Mouse (Mus musculus): ENCODE results near the gene Asap2. TPM values are rescaled to one million over a fixed set of nuclear protein-coding genes. Genes with fewer than 3 reads are reported as not detected.

Gene Asap2
- polyA plus RNA-seq, 2 experiments = 1.0 to 2.0 TPM

DNA sequence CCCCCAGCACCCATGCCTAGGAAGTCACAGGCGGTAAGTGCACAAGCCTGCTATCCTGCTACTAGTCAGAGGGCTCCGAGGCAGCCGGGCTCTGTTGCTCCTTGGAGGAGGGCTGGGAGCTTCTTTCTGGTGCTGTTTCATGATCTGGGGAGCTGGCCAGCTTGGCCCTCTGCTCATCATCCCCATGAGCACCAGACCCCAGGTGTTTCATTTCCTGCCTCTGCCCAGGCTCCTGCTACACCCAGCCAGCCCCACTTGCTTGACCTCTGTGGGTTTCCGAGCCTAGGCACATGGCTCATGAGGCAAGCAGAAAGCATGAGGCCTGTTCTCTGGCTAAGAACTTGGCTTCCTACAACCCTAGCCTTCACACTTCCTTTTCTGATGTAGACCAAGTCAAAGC, 275.2 kb downstream of the Asap2 start:
- Histone ChIP-seq H3K4me3 (ENCODE audit: insufficient read depth in 1 of 2, low read depth in 2 of 2, low read length in 2 of 2) (no peak overlapping the region), H3K4me1 (replicated peaks; ENCODE audit: control insufficient read depth in 2 of 2, insufficient read depth in 2 of 2, low read length in 1 of 2) (peaks cover 0 to 10% of the 10 kb centered on the region in 2 experiments; a peak in 2 of 4 replicates), H3K9me3 (ENCODE audit: control insufficient read depth, low read length) (no peaks in the 10 kb centered on the region), H3K27me3 (ENCODE audit: control insufficient read depth, insufficient read depth, low read length) (no peaks in the 10 kb centered on the region), H3K9ac (replicated peaks) (no peak overlapping the region), H3K4me2 (ENCODE audit: low read depth) (no peak overlapping the region), H3K27ac (no peak overlapping the region), H3K36me3 (replicated peaks; ENCODE audit: control insufficient read depth, insufficient read depth, low read depth) (no peaks in the 10 kb centered on the region; the same call in 1 of the 2 replicates)
- no peak for ATAC-seq (ENCODE audit: insufficient read depth)
- no peak for TF ChIP-seq EP300 (IDR thresholded peaks at IDR 0.05; ENCODE audit: low read depth)
- TF ChIP-seq CTCF (IDR thresholded peaks at IDR 0.05; ENCODE audit: low read depth) = no peak
- 78% methylated on average over 4 of the region's 4 CpGs for WGBS (ENCODE audit: insufficient replicate concordance)
- no peak for DNase-seq (ENCODE audit: low read depth in 3 of 3, low spot score in 3 of 3)

DNA sequence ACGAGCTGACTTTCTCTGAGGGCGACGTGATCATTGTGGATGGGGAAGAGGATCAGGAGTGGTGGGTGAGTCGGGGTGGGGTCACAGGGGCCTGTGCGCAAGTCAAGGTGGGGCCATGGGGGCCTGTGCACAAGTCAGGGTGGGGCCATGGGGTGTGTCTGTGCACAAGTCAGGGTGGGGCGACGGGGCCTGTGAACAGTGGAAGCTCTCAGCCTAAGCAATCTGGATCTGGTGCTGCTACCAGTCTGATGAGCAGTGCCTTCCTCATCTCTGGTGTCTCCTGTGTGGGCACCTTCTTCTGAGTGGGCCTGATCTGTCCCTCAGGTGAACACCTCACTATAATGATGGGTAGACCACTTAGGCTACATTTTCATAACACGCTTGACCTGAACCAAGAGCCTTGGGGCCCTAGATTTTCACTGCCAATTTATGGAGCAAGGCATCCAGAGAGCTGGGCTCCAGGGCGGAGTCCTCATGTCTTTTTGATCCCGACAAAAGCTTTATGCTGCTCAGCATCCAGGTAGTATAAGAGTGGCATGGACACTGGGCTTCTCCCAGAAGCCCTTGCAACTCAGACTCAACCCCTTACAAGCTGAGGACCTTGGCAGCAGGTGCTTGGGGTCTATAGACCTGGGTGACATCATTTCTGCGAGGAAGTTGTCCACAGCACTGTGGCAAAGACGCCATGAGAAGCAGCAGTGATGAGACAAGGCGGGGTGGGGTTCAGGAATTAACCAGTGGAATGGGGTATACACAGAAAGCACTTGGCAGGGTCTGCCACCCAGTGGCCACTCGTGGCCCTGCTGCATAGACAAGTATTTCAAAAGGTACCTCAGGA, 275.9 kb downstream of the Asap2 start:
- H3K36me3 ChIP-seq (replicated peaks; ENCODE audit: control insufficient read depth, insufficient read depth, low read depth) = no peaks in the 10 kb centered on the region; the same call in 1 of the 2 replicates
- no peaks in the 10 kb centered on the region for H3K27me3 ChIP-seq (ENCODE audit: control insufficient read depth, insufficient read depth, low read length)
- H3K4me1 ChIP-seq (replicated peaks; ENCODE audit: control insufficient read depth in 2 of 2, insufficient read depth in 2 of 2, low read length in 1 of 2) = peaks cover 0 to 10% of the 10 kb centered on the region in 2 experiments; a peak in 2 of 4 replicates
- DNase-seq (ENCODE audit: low read depth in 3 of 3, low spot score in 3 of 3) = no peak
- TF ChIP-seq EP300 (IDR thresholded peaks at IDR 0.05; ENCODE audit: low read depth) (no peak), CTCF (IDR thresholded peaks at IDR 0.05; ENCODE audit: low read depth) (peak; percentile 78)
- no peak overlapping the region for H3K27ac ChIP-seq
- no peak overlapping the region for H3K4me3 ChIP-seq (ENCODE audit: insufficient read depth in 1 of 2, low read depth in 2 of 2, low read length in 2 of 2)
- WGBS (ENCODE audit: insufficient replicate concordance) = 50% methylated on average over 14 of the region's 14 CpGs
- peak; percentile 48; the same call in 1 of the 2 replicates for ATAC-seq (ENCODE audit: insufficient read depth)
- no peak overlapping the region for H3K9ac ChIP-seq (replicated peaks)
- H3K9me3 ChIP-seq (ENCODE audit: control insufficient read depth, low read length) = no peaks in the 10 kb centered on the region
- no peak overlapping the region for H3K4me2 ChIP-seq (ENCODE audit: low read depth)

DNA sequence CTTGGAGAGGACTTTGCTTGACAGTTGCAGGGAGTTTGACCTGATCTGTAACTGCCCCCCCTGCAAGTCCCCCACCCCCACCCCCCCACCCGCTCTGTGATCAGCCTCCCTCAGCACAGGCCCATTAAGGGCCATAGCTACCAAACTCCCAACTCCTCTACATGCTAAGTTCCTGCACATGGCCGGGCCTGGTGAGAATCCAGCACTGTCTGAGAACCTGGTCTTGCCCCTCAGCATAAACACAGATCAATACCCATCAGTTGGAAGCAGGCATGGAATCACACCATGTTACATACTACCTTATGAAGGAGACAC, 276.5 kb downstream of the Asap2 start:
- 60% methylated on average over 2 of the region's 2 CpGs for WGBS (ENCODE audit: insufficient replicate concordance)
- no peaks in the 10 kb centered on the region for H3K9me3 ChIP-seq (ENCODE audit: control insufficient read depth, low read length)
- DNase-seq (ENCODE audit: low read depth in 3 of 3, low spot score in 3 of 3) (no peak), ATAC-seq (ENCODE audit: insufficient read depth) (peak; percentile 12; the same call in 1 of the 2 replicates)
- no peak for TF ChIP-seq EP300 (IDR thresholded peaks at IDR 0.05; ENCODE audit: low read depth)
- TF ChIP-seq CTCF (IDR thresholded peaks at IDR 0.05; ENCODE audit: low read depth) = no peak
- peaks cover 0 to 10% of the 10 kb centered on the region in 2 experiments; a peak in 2 of 4 replicates for H3K4me1 ChIP-seq (replicated peaks; ENCODE audit: control insufficient read depth in 2 of 2, insufficient read depth in 2 of 2, low read length in 1 of 2)
- no peaks in the 10 kb centered on the region; the same call in 1 of the 2 replicates for H3K36me3 ChIP-seq (replicated peaks; ENCODE audit: control insufficient read depth, insufficient read depth, low read depth)
- H3K27ac ChIP-seq = no peak overlapping the region
- no peak overlapping the region for H3K9ac ChIP-seq (replicated peaks)
- H3K4me3 ChIP-seq (ENCODE audit: insufficient read depth in 1 of 2, low read depth in 2 of 2, low read length in 2 of 2) = no peak overlapping the region
- H3K27me3 ChIP-seq (ENCODE audit: control insufficient read depth, insufficient read depth, low read length) = no peaks in the 10 kb centered on the region
- no peak overlapping the region for H3K4me2 ChIP-seq (ENCODE audit: low read depth)

DNA sequence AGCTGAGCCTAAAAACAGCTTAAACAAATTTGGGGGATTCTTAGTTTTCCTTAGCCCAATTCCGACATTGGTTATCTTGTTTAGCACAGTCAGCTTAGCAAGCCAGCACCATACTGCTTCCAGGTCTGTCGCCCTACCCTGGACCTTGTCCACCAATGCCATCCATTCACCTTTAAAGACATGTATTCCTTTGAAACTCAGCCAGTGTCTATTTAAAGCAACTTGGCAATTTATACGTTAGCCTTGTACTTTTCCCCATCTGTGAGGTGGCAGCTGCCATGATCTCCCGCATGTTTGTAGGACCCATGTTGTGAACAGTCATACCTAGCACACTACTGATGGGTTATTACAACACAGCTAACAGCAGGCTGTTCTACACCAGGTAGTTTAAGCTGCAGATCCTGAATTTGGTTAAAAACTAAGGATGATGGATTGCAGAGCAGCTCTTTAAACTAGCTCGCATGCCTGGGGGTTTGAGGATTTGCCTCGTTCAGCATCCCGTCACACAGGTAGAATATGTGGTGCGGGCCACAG, 277.9 kb downstream of the Asap2 start:
- ATAC-seq (ENCODE audit: insufficient read depth) = no peak
- Histone ChIP-seq H3K9ac (replicated peaks) (no peak overlapping the region), H3K36me3 (replicated peaks; ENCODE audit: control insufficient read depth, insufficient read depth, low read depth) (no peaks in the 10 kb centered on the region; the same call in 1 of the 2 replicates), H3K4me3 (ENCODE audit: insufficient read depth in 1 of 2, low read depth in 2 of 2, low read length in 2 of 2) (no peak overlapping the region), H3K27me3 (ENCODE audit: control insufficient read depth, insufficient read depth, low read length) (no peaks in the 10 kb centered on the region), H3K9me3 (ENCODE audit: control insufficient read depth, low read length) (no peaks in the 10 kb centered on the region), H3K4me2 (ENCODE audit: low read depth) (no peak overlapping the region), H3K27ac (no peak overlapping the region), H3K4me1 (replicated peaks; ENCODE audit: control insufficient read depth in 2 of 2, insufficient read depth in 2 of 2, low read length in 1 of 2) (peaks cover 0 to 10% of the 10 kb centered on the region in 2 experiments; a peak in 2 of 4 replicates)
- WGBS (ENCODE audit: insufficient replicate concordance) = 86% methylated on average over 8 of the region's 8 CpGs
- TF ChIP-seq CTCF (IDR thresholded peaks at IDR 0.05; ENCODE audit: low read depth) = no peak
- no peak for TF ChIP-seq EP300 (IDR thresholded peaks at IDR 0.05; ENCODE audit: low read depth)
- no peak for DNase-seq (ENCODE audit: low read depth in 3 of 3, low spot score in 3 of 3)

- TF ChIP-seq CTCF (IDR thresholded peaks at IDR 0.05; ENCODE audit: low read depth) (no peak), EP300 (IDR thresholded peaks at IDR 0.05; ENCODE audit: low read depth) (no peak)
- Histone ChIP-seq H3K27me3 (ENCODE audit: control insufficient read depth, insufficient read depth, low read length) (no peaks in the 10 kb centered on the region), H3K9me3 (ENCODE audit: control insufficient read depth, low read length) (no peaks in the 10 kb centered on the region), H3K27ac (no peak overlapping the region), H3K36me3 (replicated peaks; ENCODE audit: control insufficient read depth, insufficient read depth, low read depth) (no peaks in the 10 kb centered on the region; the same call in 1 of the 2 replicates), H3K4me2 (ENCODE audit: low read depth) (no peak overlapping the region), H3K4me3 (ENCODE audit: insufficient read depth in 1 of 2, low read depth in 2 of 2, low read length in 2 of 2) (no peak overlapping the region), H3K4me1 (replicated peaks; ENCODE audit: control insufficient read depth in 2 of 2, insufficient read depth in 2 of 2, low read length in 1 of 2) (no peaks in the 10 kb centered on the region), H3K9ac (replicated peaks) (no peak overlapping the region)
- ATAC-seq (ENCODE audit: insufficient read depth) (no peak), DNase-seq (ENCODE audit: low read depth in 3 of 3, low spot score in 3 of 3) (no peak)
- WGBS (ENCODE audit: insufficient replicate concordance) = 70% methylated on average over 7 of the region's 7 CpGs
These were observed 284.2 kb downstream of the Asap2 start for GRCm38 (mm10) chr12:21274446-21274845.
